Mouse (Mus musculus): ENCODE measurements around the gene Clps.

The Clps gene

DNA sequence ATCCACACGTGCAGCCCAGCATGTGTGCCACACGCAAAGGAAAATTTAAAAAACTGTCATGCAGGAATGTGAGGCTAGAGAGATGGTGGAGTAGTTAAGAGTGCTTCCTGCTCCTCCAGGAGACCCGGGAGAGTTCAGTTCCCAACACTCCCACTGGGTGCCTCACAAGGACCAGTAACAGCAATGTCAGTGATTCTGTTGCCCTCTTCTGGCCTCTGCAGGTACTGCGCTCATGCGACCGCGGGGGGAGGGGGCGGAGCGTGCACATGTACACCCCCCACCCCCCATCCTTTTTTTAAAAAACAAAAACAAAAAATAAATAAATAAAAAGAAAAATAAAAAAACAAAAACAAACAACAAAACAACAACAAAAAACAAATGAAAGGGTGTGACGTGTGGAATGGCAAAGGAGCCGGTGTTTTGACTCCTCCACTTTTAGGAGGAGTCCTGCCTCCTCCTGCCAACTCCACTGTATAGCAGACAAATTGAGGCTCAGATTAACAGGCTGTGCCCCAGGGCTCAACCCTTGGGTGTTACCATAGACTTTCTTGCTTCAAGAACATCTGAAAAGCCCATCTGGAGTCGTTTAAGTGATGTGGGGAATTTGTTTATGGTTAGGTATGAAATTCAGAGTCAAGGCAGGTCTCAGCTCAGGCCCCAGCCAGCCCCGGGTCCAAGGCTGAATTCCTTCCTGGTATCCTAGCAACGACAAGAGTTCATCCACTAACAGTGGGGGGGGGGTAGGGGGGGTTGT lies 7.3 kb downstream of the Clps start:
- peak; percentile 73; the same call in 1 of the 2 replicates for ATAC-seq (ENCODE audit: low TSS enrichment)

DNA sequence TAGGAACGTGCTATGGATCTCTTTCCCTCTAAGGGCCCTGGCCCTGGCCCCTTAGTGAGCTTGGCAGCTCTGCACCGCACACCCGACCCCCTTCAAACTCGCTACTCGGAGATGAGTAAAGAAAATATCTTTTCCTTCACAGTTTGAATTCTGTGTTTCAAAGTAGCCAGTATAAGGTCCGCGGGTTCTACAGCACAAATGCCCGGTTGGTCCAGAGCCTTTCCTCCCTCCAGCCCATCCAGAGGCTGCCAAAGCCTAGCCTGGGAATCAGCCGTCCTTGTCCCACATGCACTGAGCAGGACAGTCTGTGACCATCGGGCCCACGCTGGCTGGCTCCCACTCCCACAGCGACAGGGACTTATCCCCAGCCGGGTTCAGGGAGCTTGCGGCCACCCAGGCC lies 11.5 kb downstream of the Clps start, which contains the start of gene Clpsl2:
Gene Clpsl2 (plus strand): TSS at position 301 of the 400 bp plus-strand sequence.
- no peak for ATAC-seq (ENCODE audit: low TSS enrichment)

DNA sequence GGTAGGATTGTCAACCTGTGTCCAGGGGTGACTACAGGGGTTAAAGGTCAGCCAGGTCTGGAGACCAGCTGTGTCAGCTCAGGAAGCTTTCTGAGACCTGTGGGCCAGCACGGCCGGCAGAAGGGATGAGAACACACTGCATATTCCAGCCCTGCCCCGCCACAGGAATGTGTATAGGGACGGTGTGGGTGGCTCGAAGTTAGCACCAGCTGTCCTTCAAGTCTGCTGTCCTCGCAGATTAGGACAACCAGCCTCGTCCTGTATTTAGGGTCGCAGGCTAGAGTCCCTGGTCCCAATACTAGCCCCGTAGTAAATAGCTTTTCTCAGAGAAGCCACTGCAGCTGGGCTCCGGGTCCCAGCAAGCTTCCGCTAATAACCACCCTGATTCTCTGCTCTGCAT lies 12.0 kb downstream of the Clps start:
- ATAC-seq (ENCODE audit: low TSS enrichment): no peak

DNA sequence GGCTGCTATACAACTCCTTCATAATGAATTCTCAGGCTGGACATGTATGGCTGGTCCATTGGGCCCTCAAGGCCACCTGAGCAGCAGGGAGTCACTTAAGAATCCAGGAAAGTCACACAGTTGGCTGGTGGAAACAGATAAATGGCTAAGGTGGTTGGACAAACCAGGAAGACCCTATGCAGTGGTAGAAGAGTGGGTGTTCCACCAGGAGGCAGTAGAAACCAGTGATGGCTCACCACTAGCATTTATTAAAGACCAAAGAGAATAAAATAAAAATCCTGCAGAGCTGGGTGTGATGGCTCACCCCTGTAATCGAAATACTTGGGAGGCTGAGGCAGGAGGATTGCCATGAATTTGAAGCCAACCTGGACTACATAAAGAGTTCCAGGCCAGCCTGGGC lies 13.6 kb downstream of the Clps start:
- ATAC-seq (ENCODE audit: low TSS enrichment): no peak

DNA sequence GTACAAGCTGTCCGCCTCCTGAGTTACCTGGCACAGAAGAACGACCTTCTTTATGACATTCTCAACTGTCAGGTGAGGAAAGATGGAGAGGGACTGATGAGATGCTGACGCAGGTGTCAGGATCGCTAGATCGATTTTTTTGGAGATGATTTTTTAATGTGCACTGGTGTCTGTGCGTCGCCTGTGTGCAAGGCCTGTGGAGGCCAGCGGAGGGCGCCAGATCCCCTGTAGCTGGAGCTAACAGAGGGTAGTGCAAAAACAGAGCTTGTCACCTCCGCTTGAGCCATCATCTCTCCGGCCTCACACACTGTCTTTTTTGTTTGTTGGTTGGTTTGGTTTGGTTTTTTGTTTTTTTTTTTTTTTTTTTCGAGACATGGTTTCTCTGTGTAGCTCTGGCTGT lies 22.7 kb downstream of the Clps start:
- ATAC-seq (ENCODE audit: low TSS enrichment): no peak

DNA sequence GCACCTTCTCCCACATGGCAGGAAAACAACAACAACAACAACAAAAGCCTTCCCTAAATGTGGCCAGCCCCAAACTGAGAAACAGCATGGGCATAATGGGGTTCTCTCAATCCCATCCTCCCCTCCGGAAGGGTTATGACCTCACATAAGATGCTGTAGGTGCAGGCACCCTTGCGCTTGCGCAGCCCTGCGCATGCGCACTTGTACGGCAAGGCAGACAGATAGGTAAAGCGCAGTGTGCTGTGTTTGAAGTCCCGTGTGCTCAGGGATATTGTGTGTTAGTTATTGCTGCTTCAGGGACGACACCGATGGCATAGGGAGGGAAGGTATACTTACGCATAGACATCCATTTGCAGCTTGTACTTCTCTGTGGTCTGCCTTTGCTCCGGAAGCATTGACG lies 27.2 kb downstream of the Clps start:
- no peak for ATAC-seq (ENCODE audit: low TSS enrichment)

DNA sequence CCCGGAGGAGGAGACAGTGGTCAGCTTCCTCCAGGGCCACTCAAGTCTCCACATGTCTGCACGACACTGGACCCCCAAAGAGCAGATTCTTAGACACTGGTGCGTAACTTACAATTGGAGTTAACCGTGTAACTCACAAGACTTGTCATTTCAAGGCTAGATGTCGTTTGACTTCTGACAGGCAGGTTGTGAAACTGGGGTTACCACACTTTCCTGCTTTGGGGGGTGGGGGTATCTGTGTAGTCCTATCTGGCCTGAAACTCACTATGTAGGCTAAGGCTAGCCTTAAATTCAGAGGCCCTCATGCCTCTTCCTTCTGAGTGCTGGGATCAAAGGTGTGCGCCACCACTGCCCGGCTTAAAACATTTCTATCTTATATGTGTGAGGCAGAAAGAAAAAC lies 28.0 kb downstream of the Clps start:
- no peak for ATAC-seq (ENCODE audit: low TSS enrichment)

DNA sequence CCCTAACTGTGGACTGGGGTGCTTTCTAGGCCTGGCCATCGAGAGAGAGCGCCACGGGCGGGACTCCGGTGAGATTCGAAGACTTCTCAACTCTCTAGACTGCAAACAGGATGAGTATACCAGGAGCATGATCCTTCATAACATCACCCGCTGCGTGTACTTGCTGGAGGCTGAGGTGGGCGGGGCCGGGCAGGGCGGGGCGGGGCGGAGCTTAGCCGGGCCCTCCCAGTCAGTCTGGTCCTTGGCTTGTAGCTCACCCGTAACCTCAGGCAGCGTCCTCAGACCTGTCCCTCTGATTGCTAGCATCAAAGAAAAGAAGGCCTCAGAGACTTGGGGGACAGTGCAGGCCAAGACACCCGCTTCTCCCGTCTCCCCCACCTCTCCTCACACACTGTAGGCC lies 28.6 kb downstream of the Clps start:
- no peak for ATAC-seq (ENCODE audit: low TSS enrichment)

DNA sequence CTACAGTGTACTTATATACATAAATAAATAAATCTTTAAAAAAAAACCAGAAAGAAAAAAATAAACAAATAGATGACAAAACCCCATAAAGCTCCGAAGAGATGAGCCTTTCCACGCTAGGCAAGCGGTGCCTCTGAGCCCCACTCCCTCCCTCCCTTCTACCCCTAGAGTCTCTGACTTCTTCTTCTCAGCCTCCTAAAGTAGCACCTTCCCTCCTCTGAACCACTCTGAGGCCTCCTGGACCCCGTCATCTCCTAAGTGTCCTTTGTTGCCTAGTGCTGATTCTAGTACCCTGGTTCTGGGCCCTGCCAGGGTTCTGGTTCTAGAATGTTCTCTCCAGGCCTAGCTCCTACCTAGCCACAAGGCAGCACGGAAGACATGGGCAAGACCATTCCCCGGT lies 30.1 kb downstream of the Clps start, which contains the start of gene Armc12:
Gene Armc12 (plus strand): TSS at position 301 of the 400 bp plus-strand sequence.
- no peak for ATAC-seq (ENCODE audit: low TSS enrichment)

DNA sequence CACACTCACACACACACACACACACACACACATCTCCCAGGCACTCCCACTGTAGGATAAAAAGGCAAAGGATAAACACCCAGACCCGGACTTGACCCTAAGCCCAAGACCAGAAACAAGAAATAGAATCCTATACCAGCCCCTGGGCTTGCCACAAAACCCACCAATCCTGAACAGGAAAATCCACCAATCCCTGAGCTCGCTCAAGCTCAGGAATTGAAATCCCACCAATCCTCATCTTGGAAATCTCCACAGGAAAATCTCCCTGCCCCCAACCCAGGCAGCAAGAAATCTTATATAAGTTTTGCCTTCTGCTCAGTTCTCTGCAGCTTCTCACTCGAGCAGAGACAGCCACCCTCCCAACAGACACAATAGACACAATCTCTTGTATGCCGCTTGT lies 31.4 kb downstream of the Clps start:
- ATAC-seq (ENCODE audit: low TSS enrichment): no peak

DNA sequence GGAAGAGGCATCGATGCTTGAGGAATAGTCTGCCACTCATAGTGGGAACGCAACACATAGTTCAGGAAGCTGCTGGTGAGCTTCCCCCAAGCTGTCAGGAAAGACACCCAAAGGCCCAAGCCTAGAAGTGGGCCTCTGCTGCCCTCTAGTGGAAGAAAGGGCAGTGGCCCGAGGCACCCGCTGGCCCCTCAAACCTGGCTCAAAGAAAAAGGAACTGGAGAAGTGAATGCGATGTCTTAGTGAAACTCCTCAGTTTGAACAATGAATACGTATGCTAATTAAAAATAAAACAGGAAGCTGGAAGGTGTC lies 32.6 kb downstream of the Clps start:
- ATAC-seq (ENCODE audit: low TSS enrichment): peak; percentile 79

DNA sequence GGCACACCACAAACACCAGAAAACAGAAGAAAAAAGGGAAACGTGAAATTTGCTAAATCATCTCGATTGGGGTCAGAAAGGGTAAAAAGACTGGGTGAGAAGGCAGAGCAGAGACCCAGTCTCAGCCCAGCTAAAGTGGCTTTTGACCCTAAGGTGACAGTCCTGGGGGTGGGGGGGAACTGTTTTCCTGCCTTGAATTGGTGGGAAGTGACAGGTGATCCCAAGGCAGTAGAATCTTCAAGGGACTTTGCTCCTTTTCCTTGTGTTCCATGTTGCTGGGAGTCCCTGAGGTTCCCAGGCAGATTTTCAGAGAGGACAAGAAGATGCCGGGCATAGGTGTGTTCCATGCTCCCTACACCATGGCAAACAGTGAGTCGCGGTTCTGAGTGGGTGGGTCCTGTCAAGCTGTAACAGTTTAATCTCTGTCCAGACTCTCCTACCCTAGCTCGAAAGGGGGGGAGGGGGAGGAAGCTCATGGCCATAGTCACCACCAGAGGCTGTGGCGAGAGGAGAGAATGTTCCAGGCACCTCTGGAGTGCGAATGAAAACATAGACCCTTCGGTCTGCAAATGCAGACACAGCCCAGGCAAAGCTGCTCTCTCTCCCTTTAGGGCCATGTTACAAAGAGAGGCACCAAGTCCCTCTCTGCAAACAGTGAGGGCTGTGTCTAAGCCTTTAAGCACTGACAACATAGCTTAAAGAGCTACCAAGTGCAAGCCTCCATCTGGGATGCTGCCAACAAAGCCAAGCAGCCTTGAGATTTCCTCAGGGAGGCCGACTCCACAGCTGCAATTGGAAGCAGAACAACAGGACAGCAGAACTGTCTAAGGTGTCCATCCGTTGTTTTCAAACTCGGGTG lies 33.2 kb downstream of the Clps start:
- peak; percentile 24; the same call in 1 of the 2 replicates for ATAC-seq (ENCODE audit: low TSS enrichment)

DNA sequence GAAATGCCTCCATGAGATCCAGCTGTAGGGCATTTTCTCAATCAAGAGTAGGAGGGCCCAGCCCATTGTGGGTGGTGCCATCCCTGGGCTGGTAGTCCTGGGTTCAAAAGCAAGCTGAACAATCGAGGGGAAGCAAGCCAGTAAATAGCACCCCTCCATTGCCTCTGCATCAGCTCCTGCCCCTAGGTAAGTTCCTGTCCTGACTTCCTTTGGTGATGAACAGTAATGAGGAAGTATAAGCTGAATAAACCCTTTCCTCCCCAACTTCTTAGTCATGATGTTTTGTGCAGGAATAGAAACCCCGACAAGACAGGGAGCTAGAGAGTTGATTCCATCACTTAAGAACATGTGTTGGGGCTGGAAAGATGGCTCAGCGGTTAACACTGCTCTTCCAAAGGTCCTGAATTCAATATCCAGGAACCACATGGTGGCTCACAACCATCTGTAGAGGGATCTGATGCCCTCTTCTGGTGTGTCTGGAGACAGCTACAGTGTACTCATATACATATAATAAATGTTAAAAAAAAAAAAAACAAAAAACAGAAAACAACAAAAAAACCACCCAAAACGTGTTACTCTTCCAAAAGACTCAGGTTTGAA lies 35.6 kb downstream of the Clps start:
- no peak for ATAC-seq (ENCODE audit: low TSS enrichment)

DNA sequence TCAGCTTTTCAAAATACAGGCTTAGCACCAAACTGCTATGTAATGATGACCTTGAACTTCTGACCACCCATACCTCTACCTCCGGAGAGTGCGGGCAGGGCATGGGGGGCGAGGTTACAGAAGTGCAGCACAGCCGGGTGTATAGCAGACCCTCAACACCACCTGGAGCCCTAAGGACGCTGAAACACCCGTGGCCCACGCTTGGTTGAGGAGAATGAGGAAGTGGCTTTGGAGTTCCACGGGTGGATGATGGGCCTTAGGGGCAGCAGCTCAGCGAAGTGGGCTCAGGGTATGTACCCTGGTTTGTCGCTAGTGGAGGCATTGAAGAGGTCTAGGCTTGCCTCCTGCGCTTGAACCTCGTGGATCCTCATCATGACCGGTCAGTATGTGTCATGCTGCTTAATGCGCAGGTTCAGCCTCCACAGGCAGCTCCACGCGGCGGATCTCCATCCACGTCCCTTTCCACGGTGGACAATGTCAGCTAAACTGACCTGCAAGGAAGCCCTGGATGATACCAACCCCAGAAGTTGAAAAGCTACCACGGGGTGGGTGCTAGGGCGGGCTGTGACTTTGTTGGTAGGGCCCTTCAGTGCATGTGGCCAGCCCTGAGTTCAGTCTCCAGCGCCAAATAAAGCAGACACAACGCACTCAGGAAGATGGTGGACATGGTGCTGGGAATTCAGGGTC lies 36.4 kb downstream of the Clps start:
- no peak for ATAC-seq (ENCODE audit: low TSS enrichment)

DNA sequence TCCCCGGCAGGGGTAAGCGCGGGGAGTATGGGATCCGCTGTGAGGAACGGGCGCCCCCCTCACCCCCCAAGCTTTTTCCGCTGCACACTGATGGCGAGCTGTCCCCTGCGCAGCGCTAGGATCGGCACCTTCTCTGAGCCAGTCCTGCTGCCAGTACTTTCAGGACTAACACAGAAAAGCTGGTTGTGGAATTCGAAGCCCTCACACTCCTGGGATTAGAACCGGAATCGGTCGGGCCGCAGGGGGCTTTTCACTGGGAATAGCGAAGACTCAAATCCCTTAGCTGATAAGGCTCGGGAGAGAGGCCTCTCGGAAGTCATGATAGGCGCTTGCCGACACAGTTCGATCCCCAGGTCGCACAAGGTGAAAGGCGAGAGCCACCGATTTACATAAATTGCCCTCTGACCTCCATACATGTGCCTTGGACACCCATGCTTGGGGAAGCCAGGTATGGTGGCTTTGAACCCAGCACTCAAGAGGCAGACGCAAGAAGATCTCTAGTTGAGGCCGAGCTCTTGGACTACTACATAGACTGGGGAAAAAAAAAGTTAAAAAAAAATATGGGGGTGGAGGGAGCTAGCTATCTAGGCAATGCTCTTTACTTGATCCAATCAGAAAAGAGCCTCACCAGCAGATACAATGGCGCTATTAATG lies 37.1 kb downstream of the Clps start:
- no peak; the same call in 1 of the 2 replicates for ATAC-seq (ENCODE audit: low TSS enrichment)

DNA sequence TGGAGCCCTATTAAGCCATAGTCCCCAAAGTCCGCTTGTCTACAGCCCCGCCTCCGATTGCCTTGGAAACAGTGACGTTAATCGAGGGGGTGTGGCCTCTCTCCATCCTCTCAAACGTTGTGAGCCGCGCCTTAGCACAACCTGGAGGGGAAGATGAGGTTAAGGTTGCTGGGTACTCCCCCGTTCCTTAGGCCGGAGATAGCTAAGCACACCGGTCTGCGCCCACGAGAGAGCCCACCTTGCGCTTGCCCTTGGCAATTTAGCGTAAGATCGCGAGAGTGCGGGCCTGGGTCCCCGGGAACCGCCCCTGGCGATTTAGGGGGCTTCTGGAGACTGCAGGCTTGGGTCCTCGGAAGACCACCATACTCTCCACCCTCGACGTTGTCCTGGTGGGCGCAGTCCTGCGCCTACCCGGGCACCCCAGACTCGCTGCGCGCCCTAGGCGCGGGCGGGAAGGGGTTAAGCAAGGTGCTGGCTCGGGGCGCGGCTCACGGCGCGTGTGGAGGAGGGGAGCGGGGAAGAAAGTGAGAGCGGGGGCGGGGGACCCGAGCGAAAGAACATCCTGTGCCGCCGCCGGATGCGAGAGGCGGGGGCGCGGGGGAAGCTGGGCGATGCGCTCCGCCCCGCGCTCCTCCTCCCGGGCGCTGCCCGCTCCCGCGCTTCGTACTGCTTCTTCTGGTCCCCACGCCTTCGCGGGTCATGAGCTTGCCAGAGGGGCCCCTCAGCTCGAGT lies 37.8 kb downstream of the Clps start:
- ATAC-seq (ENCODE audit: low TSS enrichment): peak; percentile 78

DNA sequence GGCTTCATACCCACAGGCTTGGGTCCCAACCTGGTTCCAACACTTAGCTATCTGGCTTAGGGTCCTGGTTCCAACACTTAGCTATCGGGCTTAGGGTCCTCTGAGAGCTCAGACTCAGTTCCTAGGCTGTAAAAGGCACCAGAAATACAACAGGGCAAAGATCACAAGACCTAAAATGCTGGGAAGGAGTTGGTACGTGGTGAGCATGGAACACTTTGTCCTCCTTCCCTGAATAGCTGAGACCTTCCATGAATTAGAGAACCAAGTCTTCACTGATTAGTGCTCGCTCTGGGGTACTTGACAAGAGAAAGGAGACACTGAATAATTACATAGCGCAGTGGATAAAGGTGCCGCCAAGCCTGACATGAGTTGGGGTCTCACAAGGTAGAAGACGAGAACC lies 38.6 kb downstream of the Clps start:
- no peak for ATAC-seq (ENCODE audit: low TSS enrichment)

DNA sequence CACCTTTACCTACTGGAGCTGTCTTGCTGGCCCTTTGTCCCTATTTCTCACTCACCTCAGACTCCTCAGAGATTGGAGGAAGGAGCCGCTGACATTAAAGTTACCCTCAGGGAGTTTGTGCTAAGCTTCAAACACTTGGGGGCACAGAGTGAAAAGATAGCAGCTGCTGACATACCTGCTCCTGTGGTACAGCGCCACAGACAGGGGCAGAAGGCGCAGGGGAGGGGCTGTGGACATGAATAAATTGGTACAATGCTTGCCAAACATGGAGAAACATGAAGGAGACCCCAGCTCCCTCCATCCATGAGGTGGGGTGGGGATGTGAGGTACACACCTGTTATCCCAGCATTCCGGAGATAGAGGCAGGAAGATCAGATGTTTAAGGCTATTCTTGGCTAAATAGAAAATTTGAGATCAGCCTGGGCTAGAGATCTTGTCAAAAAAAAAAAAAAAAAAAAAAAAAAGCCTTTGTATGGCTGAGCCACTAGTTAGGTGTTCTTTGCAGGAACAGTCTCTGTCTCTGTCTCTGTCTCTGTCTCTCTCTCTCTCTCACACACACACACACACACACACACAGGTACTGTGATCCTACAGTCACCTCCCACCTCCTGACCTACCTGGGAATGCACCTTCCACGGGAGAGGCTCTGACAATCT lies 39.4 kb downstream of the Clps start:
- no peak for ATAC-seq (ENCODE audit: low TSS enrichment)

DNA sequence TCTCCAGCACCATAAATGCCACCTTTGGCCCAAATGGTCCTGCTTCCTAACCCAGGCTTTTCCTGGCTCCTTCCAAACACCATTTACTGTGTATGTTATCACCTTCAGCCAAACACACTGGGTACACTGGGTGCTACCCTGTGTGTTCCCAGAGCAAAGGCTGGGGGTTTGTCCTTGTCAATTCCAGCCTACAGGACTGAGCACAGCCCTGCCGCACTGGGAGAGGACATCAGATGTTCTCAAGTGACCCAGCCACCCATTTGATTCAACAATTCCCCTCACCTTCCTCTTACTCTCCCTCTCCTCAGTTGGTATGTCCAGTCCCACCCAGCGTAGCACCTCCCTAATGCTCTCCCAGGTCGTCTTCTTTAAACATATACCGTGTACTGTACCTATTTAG lies 40.0 kb downstream of the Clps start:
- no peak for ATAC-seq (ENCODE audit: low TSS enrichment)

DNA sequence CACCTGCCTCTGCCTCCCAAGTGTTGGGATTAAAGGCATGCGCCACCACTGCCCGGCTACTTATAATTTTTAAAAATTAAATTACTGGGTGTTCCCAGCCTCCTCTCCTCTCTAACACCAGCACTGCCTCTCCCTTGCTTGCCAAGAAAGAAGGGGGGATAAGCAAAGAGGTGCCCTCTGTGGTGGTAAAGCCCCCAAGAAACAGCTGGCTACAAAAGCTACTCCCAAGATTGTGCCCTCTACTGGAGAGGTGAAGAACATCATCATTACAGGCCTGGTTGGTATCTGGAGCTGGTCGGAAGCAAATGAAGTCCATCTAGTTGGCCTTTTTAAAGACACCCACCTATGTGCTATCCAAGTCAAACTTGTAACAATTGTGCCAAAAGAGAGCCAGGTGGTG lies 40.7 kb downstream of the Clps start:
- ATAC-seq (ENCODE audit: low TSS enrichment): no peak
